Mouse (Mus musculus) kidney, adult 8-10 months (tissue): ENCODE measurements around the gene Hnrnph1.

ENCODE experiments used
- DNase-seq, 2 experiments: peaks; one replicate each; pipeline ENCODE4 v3.0.0; 2022

The Hnrnph1 gene

GRCm38 (mm10) chr11:50415563-50416241, 38.9 kb downstream of the Hnrnph1 start:
- no peak for DNase-seq

DNA sequence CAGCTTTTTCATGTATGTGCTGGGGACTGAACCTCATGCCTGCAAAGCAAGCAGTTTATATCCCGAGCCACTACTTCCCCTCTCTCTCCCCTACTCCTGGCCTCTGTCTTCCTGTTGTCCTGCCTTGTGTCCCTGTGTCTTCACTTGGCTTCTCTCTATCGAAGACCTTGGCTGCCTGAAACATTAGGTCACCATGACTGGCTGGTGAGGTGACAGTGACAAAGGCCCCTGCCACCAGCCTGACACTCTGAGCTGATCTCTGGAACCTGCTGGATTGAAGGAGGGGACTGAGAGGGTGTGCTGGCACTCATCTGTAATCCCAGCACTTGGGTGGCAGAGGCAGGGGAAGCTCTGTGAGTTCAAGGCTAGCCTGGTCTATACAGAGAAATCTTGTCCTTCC, 41.1 kb downstream of the Hnrnph1 start:
- DNase-seq: no peak

DNA sequence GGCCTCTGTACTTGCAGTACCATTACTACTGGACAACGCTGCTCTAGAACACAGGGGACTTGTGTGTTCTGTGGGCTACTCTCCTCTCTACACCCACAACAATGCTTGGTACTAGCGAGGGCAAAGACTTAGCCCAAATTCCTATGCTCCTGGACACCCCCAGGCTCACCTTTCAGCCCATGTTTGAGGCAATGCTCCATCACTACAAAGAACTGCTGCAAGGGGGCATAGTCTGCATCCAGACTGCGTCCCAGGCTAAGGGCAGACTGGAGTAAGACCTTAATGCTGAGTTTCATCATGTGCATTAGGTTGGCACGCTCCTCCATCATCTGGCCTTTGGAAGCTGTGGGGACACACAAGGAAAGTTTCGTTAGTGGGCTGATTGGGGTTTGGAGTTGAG, 44.7 kb downstream of the Hnrnph1 start:
- DNase-seq: no peak

DNA sequence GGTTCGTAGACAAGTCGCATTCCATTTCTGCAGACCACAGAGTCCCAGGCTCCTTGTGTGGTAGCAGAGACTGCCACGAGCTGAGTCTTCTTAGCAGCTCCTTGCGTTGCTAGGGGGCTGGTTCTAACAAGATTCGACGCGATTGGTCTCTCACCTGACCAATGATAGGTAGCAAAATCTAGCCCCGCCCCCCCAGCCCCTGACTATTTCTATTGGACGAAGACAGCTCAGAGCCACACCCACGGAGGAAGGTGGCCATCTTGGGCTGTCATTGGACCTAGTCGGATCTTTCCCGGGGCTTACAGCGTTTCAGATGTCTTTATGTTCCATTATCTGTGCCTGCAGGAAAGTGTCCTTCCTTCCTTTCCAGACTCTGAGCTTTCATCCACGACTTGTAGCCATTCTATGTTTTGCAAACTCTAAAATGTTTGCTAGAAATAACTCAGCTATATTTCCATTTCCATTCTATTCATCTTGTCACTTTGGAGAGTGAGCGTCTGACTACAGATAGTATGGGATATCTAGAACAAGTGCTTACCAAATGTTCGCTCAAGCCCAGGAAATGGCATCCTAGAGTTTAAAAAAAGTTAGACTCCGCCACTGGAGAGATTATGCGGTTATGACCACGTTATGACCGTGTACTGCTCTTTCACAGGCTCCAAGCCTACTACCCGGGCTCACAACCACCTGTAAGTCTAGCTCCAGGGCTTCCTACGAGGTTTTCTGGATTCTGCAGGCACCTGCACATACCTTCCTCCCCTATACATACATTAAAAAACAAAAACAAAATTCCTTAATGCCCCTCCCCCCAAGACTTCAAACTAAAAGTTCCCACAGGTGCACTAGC, 45.4 kb downstream of the Hnrnph1 start:
- peak; percentile 23 to 29 for DNase-seq

DNA sequence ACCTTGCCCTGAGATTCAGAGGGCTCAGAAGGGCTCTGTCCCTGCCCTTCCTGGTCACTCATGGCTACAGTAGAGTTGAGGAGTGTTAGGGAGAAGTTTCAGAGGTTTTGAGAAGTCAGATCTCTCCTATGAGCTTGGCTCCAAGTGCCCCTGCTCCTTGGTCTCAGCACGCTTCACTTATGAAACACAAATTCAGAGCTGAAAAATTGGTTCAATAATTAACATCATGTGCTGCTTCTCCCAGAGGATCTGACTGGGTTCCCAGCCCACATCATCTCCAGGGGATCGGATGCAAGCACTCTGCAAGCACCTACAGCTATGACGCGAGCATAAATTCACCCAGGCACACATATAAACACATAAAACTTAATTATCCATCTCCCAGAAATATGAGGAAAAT, 49.3 kb downstream of the Hnrnph1 start:
- peak in 1 of 2 experiments; percentile 24 for DNase-seq

DNA sequence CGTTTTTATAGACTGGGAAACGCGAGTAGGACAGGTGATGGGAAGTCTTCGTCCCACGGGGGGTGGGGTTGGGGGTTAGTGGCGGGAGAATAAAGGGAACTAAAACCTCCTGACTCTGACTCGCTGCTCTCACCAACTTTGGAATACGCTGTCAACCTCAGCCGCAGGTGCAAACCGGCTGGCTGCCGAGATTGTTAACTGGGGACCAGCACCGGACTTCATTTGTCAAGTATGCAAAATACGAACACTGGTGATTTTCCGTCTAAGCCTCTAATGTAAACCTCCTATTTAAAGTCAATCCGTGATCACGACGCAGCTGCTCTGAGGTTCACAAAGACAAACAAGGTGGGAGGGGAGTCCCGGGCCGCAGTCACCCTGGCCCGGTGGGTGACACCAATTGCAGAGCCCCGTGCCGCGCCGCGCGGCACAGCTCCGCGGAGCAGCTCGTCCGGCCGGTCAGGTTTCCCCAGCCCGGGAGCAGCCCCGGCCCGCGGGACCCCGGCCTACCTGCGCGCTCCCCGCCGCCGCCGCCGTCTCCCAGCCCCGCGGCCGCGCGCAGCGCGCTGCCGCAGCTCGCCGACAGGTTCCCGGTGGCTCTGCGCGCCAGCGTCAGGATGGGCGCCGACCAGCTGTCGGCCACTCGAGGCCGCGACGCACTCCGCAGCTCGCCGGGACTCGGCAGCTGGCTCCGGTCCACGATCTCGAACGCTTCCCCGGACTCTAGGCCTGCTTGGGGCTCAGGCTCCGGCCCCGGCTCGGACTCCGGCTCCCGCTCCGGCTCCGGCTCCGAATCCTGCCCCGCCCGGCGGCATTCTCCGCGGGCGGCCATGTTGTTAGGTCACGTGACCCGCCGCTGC, 53.7 kb downstream of the Hnrnph1 start, which contains the start of gene Rufy1:
TSS of gene Rufy1 (minus strand) at position 849 of the 857 bp plus-strand sequence.
- DNase-seq: peak; percentile 81 to 87

DNA sequence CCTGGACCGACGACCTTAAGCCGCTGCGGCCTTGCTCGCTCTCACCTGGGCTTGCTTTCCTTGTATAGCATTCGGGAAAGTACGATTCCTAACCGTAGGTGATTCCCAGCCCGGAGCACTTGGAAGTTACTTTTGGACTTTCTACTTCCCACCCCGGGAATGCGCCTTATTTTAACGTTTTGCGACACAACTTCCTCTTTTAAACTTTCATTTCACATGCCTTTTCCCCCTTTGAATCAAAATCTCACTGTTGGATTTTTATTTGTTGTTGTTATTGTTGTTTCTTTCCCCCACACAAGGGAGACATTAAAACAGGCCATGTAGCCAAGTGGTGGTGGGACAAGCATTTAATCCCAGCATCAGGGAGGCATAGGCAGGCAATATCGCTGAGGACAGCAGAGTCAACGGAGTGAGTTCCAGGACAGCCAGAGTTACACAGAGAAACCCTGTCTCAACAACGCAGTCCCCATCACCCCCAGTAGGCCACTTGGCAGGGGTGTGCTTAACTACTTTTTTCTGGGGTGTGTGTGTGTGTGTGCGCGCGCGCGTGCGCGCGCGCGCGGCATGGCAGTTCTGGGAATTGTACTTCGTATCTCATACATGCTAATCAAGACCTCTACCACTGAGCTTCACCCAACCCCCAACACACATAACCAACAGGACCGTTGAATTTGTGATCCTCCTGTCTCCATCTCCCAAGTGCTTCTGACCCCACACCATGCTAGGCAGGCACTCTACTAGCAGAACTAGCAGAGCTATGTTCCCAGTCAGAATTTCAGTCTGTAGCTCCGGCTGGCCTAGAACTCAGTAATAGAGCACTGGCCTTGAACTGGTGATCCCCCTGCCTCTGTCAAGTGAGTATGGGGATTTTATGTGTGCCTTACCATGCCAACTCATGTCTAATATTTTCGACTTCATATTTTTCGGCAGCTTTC, 54.6 kb downstream of the Hnrnph1 start:
- peak in 1 of 2 experiments; percentile 17 for DNase-seq

GRCm38 (mm10) chr11:50432069-50432440, 55.3 kb downstream of the Hnrnph1 start:
- no peak for DNase-seq

DNA sequence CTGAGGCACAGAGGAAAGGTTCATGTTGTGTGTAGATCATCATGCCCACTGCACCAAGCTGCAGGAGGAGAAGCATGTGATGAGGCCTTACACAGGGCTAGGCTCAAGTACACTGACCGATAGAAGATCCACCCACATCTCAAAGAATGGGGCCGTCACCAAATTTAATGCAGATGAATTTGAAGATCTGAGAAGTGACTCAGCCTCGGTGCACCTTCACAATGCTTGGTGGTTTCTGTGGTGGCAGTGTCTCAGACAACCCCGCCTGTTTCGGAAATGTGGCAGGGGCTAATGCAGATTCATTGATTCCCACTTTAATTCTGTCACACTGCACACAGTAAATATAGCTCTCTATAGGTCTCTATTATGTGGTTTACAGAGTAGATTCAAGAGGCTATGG, 56.1 kb downstream of the Hnrnph1 start:
- no peak for DNase-seq
